Mouse (Mus musculus): ENCODE results near the gene Serpina3n.
"Not testable (repeated sequence)": the region's sequence is repeated elsewhere in the genome, so short reads cannot be mapped to it uniquely, and the experiment has no call there.

The Serpina3n gene

DNA sequence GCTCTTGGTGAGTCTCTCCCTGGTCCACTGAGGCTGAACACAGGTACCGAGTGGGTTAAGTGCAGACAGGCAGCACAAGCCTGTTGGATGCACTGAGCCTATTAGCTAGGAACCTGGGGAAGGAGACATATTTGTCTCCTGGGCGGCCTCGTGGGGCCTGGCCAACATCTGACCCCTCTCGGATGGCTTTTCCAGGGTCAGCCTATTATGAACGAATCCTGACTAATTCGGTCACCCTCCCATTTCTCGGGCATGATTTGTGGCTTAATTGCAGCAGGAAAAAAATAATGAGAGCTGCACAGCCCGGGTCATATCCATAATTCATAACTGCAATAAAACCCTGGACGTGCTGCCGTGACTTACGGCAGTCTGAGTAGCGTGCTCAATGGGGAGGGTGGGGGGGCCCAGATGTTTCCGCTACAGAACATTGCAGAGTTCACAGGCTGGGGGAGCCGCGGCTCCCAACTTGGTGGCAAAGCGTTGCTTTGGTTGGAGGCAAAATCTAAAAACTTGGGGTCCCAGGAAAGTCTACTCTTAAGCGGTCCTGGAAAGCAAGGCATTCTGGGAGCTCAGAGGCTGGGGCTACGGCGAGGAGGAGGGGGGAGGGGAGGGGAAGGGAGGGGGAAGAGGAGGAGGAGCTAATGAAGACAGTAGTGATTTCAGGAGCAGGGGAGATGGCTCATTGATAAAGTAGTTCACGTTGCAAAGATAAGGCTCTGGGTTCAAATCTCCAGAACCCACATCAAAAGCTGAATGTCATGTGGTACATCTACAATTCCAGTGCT lies 27.6 kb downstream of the Serpina3n start:
- no peak for DNase-seq

GRCm38 (mm10) chr12:104440087-104440760 lies 33.7 kb downstream of the Serpina3n start:
- peak; percentile 57 to 72 for DNase-seq

DNA sequence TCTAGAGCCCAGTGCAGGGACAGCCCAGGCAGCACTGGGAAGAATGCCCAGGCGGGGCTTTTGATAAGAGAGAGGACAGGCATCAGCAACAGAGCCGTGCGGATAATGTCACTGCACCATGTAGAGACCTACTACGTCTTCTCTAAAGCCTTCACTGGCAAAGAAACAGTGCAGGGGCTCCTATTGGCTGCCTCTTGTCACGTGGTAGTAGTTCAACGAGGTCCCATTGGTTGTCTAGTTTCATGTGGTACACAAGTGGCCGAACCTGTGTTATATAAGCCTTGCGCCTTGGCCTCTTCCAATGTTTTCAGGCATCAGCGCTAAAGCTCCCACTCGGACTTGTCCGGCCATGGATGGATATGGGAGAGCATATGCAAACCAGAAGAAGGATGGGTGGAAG lies 37.2 kb downstream of the Serpina3n start:
- no peak for DNase-seq

- DNase-seq: not testable (repeated sequence)
Observed at GRCm38 (mm10) chr12:104447056-104447455, 40.5 kb downstream of the Serpina3n start.

DNA sequence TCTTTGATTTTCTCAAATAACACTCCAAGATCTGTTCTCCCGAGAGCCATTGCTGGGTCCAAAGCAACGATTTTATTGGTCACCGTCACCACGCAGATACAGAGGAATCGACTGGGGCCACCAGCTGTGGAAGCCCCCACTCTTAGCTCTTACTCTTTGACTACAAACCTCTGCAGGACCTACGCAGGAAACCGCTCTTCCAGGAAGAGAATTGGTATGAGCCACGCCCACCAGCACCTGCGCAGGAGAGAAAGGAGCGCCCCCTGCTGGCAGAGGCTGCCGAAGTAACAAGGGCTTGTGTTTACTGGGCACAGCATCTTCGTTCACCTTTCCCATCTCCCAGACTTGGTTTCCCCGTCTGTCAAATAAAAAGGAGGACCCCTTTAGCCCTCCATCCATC lies 41.6 kb downstream of the Serpina3n start:
- peak; percentile 27 to 48 for DNase-seq

DNA sequence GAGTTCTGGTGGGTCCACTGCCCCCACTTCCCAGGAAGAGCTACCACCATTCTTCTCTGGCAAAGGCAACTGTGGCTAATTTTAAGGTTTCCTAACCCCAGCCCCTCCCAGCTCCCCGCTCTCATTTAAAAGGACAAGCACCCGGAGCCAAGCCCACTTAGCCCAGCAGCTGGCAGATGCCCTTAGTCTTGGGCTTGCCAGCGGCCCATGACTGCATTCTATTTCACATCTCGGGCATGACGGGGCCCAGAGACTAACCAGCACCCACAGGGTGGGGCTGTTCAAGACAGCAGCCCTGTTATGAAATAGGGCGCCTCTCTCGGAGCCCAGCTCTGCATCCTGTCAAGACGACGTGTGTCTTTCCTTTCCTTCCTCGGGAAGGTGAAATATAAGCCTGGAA lies 43.7 kb downstream of the Serpina3n start:
- DNase-seq: no peak

- DNase-seq: no peak
Observed at GRCm38 (mm10) chr12:104453002-104453401, 46.5 kb downstream of the Serpina3n start.

GRCm38 (mm10) chr12:104459377-104459776 lies 52.8 kb downstream of the Serpina3n start:
- no peak for DNase-seq

- no peak for DNase-seq
Observed at GRCm38 (mm10) chr12:104461372-104461771, 54.8 kb downstream of the Serpina3n start.
